Mouse (Mus musculus): ENCODE data around the gene Mum1. TPM values are rescaled to one million over a fixed set of nuclear protein-coding genes. Genes with fewer than 3 reads are reported as not detected.
A peak's percentile ranks its signal among the peaks of the same experiment; 100 is the strongest.

Gene Mum1
- polyA plus RNA-seq, 1 experiment from 2014 or later = 66.4 TPM

GRCm38 (mm10) chr10:80285222-80286070 lies 59.2 kb downstream of the Mum1 start:
- Histone ChIP-seq H3K27ac (ENCODE audit: low read length) (no peak overlapping the region), H3K9ac (ENCODE audit: low read length) (no peak overlapping the region)
- 74% methylated on average over 15 of the region's 15 CpGs for WGBS

GRCm38 (mm10) chr10:80288097-80288496 lies 61.9 kb downstream of the Mum1 start:
- 89% methylated on average over 12 of the region's 12 CpGs for WGBS
- no peak overlapping the region for H3K9ac ChIP-seq (ENCODE audit: low read length)
- peaks cover 33% of the 10 kb centered on the region for H3K36me3 ChIP-seq (ENCODE audit: control insufficient read depth, insufficient read depth, low read length)
- H3K27ac ChIP-seq (ENCODE audit: low read length) = no peak overlapping the region
- H3K4me1 ChIP-seq (replicated peaks; ENCODE audit: control insufficient read depth, insufficient read depth, low read length) = peaks cover 3% of the 10 kb centered on the region; the same call in 1 of the 2 replicates
- no peak overlapping the region for H3K4me3 ChIP-seq (ENCODE audit: low read length)
- H3K4me2 ChIP-seq (ENCODE audit: low read depth, low read length) = no peak overlapping the region
- no peaks in the 10 kb centered on the region for H3K9me3 ChIP-seq (ENCODE audit: control insufficient read depth, low read length)
- no peak for ATAC-seq (ENCODE audit: low read depth)
- no peaks in the 10 kb centered on the region for H3K27me3 ChIP-seq (ENCODE audit: control insufficient read depth, insufficient read depth, low read depth, low read length)

More at GRCm38 (mm10) chr10:80285222-80286070, 59.2 kb downstream of the Mum1 start:
- ATAC-seq (ENCODE audit: low read depth) = no peak
- Histone ChIP-seq H3K9me3 (ENCODE audit: control insufficient read depth, low read length) (no peaks in the 10 kb centered on the region), H3K27me3 (ENCODE audit: control insufficient read depth, insufficient read depth, low read depth, low read length) (no peaks in the 10 kb centered on the region), H3K4me3 (ENCODE audit: low read length) (no peak overlapping the region), H3K36me3 (ENCODE audit: control insufficient read depth, insufficient read depth, low read length) (peaks cover 45% of the 10 kb centered on the region), H3K4me1 (replicated peaks; ENCODE audit: control insufficient read depth, insufficient read depth, low read length) (peaks cover 16% of the 10 kb centered on the region), H3K4me2 (ENCODE audit: low read depth, low read length) (no peak overlapping the region)

GRCm38 (mm10) chr10:80288657-80289056 lies 62.4 kb downstream of the Mum1 start:
- H3K9ac ChIP-seq (ENCODE audit: low read length) = no peak overlapping the region
- no peaks in the 10 kb centered on the region for H3K27me3 ChIP-seq (ENCODE audit: control insufficient read depth, insufficient read depth, low read depth, low read length)
- no peaks in the 10 kb centered on the region for H3K9me3 ChIP-seq (ENCODE audit: control insufficient read depth, low read length)
- peaks cover 7% of the 10 kb centered on the region; the same call in 1 of the 2 replicates for H3K4me1 ChIP-seq (replicated peaks; ENCODE audit: control insufficient read depth, insufficient read depth, low read length)
- H3K27ac ChIP-seq (ENCODE audit: low read length) = no peak overlapping the region
- 68% methylated on average over 8 of the region's 8 CpGs for WGBS
- H3K4me3 ChIP-seq (ENCODE audit: low read length) = no peak overlapping the region
- H3K36me3 ChIP-seq (ENCODE audit: control insufficient read depth, insufficient read depth, low read length) = peaks cover 33% of the 10 kb centered on the region
- no peak overlapping the region for H3K4me2 ChIP-seq (ENCODE audit: low read depth, low read length)
- ATAC-seq (ENCODE audit: low read depth) = no peak

GRCm38 (mm10) chr10:80292251-80293146 lies 66.3 kb downstream of the Mum1 start, which contains the start of gene Rps15:
Rps15 (plus strand) TSS chr10:80292453.
- peaks cover 16% of the 10 kb centered on the region for H3K4me1 ChIP-seq (replicated peaks; ENCODE audit: control insufficient read depth, insufficient read depth, low read length)
- peak within 1 kb of the TSS; percentile 87 for H3K4me3 ChIP-seq (ENCODE audit: low read length)
- no peaks in the 10 kb centered on the region for H3K9me3 ChIP-seq (ENCODE audit: control insufficient read depth, low read length)
- peaks cover under 1% of the 10 kb centered on the region; the same call in 1 of the 2 replicates for H3K27me3 ChIP-seq (ENCODE audit: control insufficient read depth, insufficient read depth, low read depth, low read length)
- H3K4me2 ChIP-seq (ENCODE audit: low read depth, low read length) = peak within 1 kb of the TSS; percentile 89
- peak within 1 kb of the TSS; percentile 97 for H3K9ac ChIP-seq (ENCODE audit: low read length)
- H3K36me3 ChIP-seq (ENCODE audit: control insufficient read depth, insufficient read depth, low read length) = peaks cover 18% of the 10 kb centered on the region
- ATAC-seq (ENCODE audit: low read depth) = peak; percentile 93
- H3K27ac ChIP-seq (ENCODE audit: low read length) = peak within 1 kb of the TSS; percentile 84
- WGBS = under 1% methylated on average over 72 of the region's 72 CpGs

GRCm38 (mm10) chr10:80293325-80293724 lies 67.1 kb downstream of the Mum1 start:
- Histone ChIP-seq H3K36me3 (ENCODE audit: control insufficient read depth, insufficient read depth, low read length) (peaks cover 17% of the 10 kb centered on the region), H3K27me3 (ENCODE audit: control insufficient read depth, insufficient read depth, low read depth, low read length) (peaks cover 9% of the 10 kb centered on the region), H3K4me2 (ENCODE audit: low read depth, low read length) (peak overlapping the region; percentile 89), H3K9me3 (ENCODE audit: control insufficient read depth, low read length) (no peaks in the 10 kb centered on the region), H3K9ac (ENCODE audit: low read length) (peak overlapping the region; percentile 97), H3K4me3 (ENCODE audit: low read length) (peak overlapping the region; percentile 87), H3K4me1 (replicated peaks; ENCODE audit: control insufficient read depth, insufficient read depth, low read length) (peaks cover 16% of the 10 kb centered on the region), H3K27ac (ENCODE audit: low read length) (peak overlapping the region; percentile 84)
- no peak for ATAC-seq (ENCODE audit: low read depth)
- 20% methylated on average over 14 of the region's 14 CpGs for WGBS

Small RNAs within 50 kb of the gene (microRNA-seq; reads per million reads assigned to microRNA genes)
- gene Mir6911 = not detected

Other genes starting within 250 kb of the Mum1 start
- gene Tmem259, start 242.1 kb upstream of the Mum1 start, polyA plus RNA-seq (2015; fragmentation: Nextera tagmentation; extraction: Ambion mirVana) = 7.3 and 9.0 TPM in 2 replicates
- gene Cnn2, start 237.8 kb upstream of the Mum1 start, polyA plus RNA-seq (2015; fragmentation: Nextera tagmentation; extraction: Ambion mirVana) = 401 and 405 TPM in 2 replicates
- 4.9 and 5.6 TPM in 2 replicates for gene Abca7, start 229.9 kb upstream of the Mum1 start, polyA plus RNA-seq (2015; fragmentation: Nextera tagmentation; extraction: Ambion mirVana)
- 18.1 and 21.8 TPM in 2 replicates for gene Arhgap45, start 209.8 kb upstream of the Mum1 start, polyA plus RNA-seq (2015; fragmentation: Nextera tagmentation; extraction: Ambion mirVana)
- 194 and 210 TPM in 2 replicates for gene Polr2e, start 186.6 kb upstream of the Mum1 start, polyA plus RNA-seq (2015; fragmentation: Nextera tagmentation; extraction: Ambion mirVana)
- gene Gpx4, start 179.3 kb upstream of the Mum1 start, polyA plus RNA-seq (2015; fragmentation: Nextera tagmentation; extraction: Ambion mirVana) = 554 and 585 TPM in 2 replicates
- gene Sbno2, start 120.9 kb upstream of the Mum1 start, polyA plus RNA-seq (2015; fragmentation: Nextera tagmentation; extraction: Ambion mirVana) = 18.7 and 19.1 TPM in 2 replicates
- 18.6 and 23.3 TPM in 2 replicates for gene Stk11, start 110.6 kb upstream of the Mum1 start, polyA plus RNA-seq (2015; fragmentation: Nextera tagmentation; extraction: Ambion mirVana)
- gene Atp5d, start 87.8 kb upstream of the Mum1 start, polyA plus RNA-seq (2015; fragmentation: Nextera tagmentation; extraction: Ambion mirVana) = 534 and 552 TPM in 2 replicates
- gene Cbarp, start 85.6 kb upstream of the Mum1 start, polyA plus RNA-seq (2015; fragmentation: Nextera tagmentation; extraction: Ambion mirVana) = 3.9 and 5.6 TPM in 2 replicates
- 11.8 and 12.9 TPM in 2 replicates for gene Midn, start 78.2 kb upstream of the Mum1 start, polyA plus RNA-seq (2015; fragmentation: Nextera tagmentation; extraction: Ambion mirVana)
- 73.4 and 83.4 TPM in 2 replicates for gene Cirbp, start 60.4 kb upstream of the Mum1 start, polyA plus RNA-seq (2015; fragmentation: Nextera tagmentation; extraction: Ambion mirVana)
- 12.2 and 13.6 TPM in 2 replicates for gene 1600002K03Rik, start 53.5 kb upstream of the Mum1 start, polyA plus RNA-seq (2015; fragmentation: Nextera tagmentation; extraction: Ambion mirVana)
- 11.0 and 12.1 TPM in 2 replicates for gene Efna2, start 47.0 kb upstream of the Mum1 start, polyA plus RNA-seq (2015; fragmentation: Nextera tagmentation; extraction: Ambion mirVana)
- 313 and 320 TPM in 2 replicates for gene Ndufs7, start 22.7 kb downstream of the Mum1 start, polyA plus RNA-seq (2015; fragmentation: Nextera tagmentation; extraction: Ambion mirVana)
- gene Gamt, start 34.6 kb downstream of the Mum1 start, polyA plus RNA-seq (2015; fragmentation: Nextera tagmentation; extraction: Ambion mirVana) = 27.5 and 32.8 TPM in 2 replicates
- gene Dazap1, start 35.1 kb downstream of the Mum1 start, polyA plus RNA-seq (2015; fragmentation: Nextera tagmentation; extraction: Ambion mirVana) = 45.4 and 50.6 TPM in 2 replicates
- 915 and 939 TPM in 2 replicates for gene Rps15, start 66.0 kb downstream of the Mum1 start, polyA plus RNA-seq (2015; fragmentation: Nextera tagmentation; extraction: Ambion mirVana)
- gene Apc2, start 69.5 kb downstream of the Mum1 start, polyA plus RNA-seq (2015; fragmentation: Nextera tagmentation; extraction: Ambion mirVana) = 0.67 and 0.88 TPM in 2 replicates
- gene 2310011J03Rik, start 94.1 kb downstream of the Mum1 start, polyA plus RNA-seq (2015; fragmentation: Nextera tagmentation; extraction: Ambion mirVana) = 49.2 and 51.8 TPM in 2 replicates
- gene Pcsk4, start 103.1 kb downstream of the Mum1 start, polyA plus RNA-seq (2015; fragmentation: Nextera tagmentation; extraction: Ambion mirVana) = 4.2 and 4.3 TPM in 2 replicates
- gene Reep6, start 103.5 kb downstream of the Mum1 start, polyA plus RNA-seq (2015; fragmentation: Nextera tagmentation; extraction: Ambion mirVana) = 15.6 and 17.0 TPM in 2 replicates
- gene Adamtsl5, start 122.0 kb downstream of the Mum1 start, polyA plus RNA-seq (2015; fragmentation: Nextera tagmentation; extraction: Ambion mirVana) = 4.1 and 8.3 TPM in 2 replicates
- 0.48 and 0.52 TPM in 2 replicates for gene Plk5, start 130.0 kb downstream of the Mum1 start, polyA plus RNA-seq (2015; fragmentation: Nextera tagmentation; extraction: Ambion mirVana)
- 4.4 and 4.5 TPM in 2 replicates for gene Mex3d, start 161.2 kb downstream of the Mum1 start, polyA plus RNA-seq (2015; fragmentation: Nextera tagmentation; extraction: Ambion mirVana)
- gene Mbd3, start 173.1 kb downstream of the Mum1 start, polyA plus RNA-seq (2015; fragmentation: Nextera tagmentation; extraction: Ambion mirVana) = 192 and 204 TPM in 2 replicates
- gene Uqcr11, start 180.4 kb downstream of the Mum1 start, polyA plus RNA-seq (2015; fragmentation: Nextera tagmentation; extraction: Ambion mirVana) = 618 and 673 TPM in 2 replicates
- 81.0 and 82.4 TPM in 2 replicates for gene Tcf3, start 207.2 kb downstream of the Mum1 start, polyA plus RNA-seq (2015; fragmentation: Nextera tagmentation; extraction: Ambion mirVana)